Mouse (Mus musculus): ENCODE data around the gene Swi5. TPM values are rescaled to one million over a fixed set of nuclear protein-coding genes. Genes with fewer than 3 reads are reported as not detected.
"Not testable (repeated sequence)": the region's sequence is repeated elsewhere in the genome, so short reads cannot be mapped to it uniquely, and the experiment has no call there.

Swi5 gene
- total RNA-seq, 2 experiments from 2014 or later: 143 to 148 TPM

DNA sequence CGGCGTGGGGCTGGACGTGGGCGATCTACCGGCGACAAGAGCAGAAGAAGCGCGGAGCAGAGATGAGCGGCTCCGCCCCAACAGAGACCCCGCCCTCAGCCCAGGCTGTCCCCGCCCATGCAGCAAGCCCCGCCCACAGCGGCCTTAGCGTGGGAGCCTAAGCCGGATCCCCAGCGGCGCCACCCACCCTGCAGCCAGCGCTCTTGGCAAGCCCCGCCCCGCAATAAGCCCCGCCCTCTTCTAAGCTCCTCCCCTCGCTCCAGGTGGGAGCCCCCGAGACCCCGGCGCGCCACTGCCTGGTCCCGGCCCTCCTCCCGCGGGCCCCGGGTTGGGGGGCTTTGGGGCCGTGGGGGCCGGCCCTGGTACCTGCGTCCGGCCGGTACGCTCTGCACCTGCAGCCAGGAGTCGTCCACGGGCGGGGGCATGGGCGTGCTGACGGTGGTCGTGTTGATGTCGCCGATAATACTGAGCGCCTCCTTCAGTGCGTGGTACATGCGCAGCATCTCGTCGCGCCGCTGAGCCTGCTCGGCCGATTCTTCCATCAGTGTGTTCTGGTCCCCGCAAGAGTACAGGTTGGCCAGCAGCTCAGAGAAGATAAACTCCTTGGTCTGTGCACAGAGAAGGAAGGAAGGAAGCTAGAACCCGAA is 24.6 kb upstream of the Swi5 start:
- peak; percentile 62 for DNase-seq (ENCODE audit: low spot score)

DNA sequence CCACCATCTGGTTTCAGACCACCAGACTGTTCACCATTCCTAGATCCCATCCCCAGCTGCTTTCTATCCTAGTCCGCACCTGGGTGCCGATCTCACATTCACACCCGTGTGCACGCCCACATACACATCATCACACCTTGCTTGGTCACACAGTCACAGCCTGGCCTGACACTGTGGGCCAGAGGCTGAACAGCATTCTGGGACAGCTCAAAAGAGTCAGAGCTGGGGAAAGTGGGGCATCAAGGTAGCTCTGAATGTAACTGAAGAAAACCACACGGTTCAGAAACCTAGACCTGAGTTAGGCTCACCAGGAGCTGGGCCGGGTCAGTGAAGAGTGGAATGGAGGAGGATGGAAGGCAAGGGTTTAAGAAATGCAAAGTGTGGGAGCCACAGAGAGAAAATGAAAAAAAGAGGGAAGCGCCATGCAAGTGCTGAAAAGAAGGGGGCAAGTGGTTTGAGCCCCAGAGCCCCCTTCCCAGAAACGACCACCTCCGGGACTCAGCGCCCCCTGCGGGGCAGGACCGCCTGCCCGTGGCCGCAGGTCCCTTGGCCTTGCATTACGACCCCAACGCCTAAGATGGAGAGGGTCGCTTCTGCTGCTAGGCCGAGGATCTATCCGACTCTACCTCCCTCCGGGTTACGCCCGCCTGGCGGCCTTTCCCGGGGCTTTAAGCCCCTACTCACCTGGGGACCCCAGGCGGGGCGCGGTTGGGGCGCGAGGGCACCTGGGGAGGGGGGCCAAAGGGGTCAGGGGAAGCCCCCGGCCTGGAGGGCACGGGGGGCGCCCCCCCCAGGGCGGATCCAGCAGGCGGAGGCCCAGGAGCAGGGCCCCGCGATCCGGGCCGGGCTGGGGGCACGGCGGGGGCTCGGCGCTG is 23.8 kb upstream of the Swi5 start:
- DNase-seq (ENCODE audit: low spot score): no peak

- DNase-seq (ENCODE audit: low spot score): no peak
Measured at GRCm38 (mm10) chr2:32310096-32310845, 22.4 kb upstream of the Swi5 start.

DNA sequence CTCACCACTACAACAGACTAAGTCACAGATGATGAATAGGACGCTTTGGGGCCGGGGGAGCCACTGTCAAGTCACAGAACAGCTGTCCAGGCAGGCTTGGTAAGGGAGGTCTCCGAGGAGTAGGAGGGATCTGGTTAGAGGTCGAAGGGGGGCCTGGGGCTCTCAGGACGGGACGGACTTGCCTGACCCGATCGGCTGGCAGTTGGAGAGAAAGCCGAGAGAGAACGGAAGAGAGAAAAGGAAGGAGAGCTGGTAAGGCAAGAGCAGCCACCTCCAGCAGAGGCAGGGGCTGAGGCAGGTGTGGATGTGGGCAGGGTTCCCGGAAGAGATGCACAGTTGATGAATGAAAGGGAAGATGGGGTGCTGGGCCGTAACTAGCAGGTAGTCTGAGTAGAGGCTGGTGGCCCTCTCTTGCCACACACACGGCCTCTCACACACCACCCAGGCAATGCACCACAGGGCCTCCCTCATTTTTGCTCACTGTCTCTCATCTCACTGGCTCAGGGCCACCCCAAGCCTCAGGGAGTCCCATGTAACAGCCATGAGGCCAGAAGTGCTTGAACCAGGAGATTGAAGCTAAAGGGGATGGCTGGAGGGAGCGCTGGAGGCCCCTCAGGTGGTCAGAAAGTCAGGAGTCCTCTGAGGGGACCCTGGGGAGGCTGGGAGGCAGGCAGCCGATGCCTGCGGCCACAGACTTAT is 21.1 kb upstream of the Swi5 start:
- DNase-seq (ENCODE audit: low spot score): no peak

GRCm38 (mm10) chr2:32307941-32308760 is 20.3 kb upstream of the Swi5 start:
- peak; percentile 51 for DNase-seq (ENCODE audit: low spot score)

DNA sequence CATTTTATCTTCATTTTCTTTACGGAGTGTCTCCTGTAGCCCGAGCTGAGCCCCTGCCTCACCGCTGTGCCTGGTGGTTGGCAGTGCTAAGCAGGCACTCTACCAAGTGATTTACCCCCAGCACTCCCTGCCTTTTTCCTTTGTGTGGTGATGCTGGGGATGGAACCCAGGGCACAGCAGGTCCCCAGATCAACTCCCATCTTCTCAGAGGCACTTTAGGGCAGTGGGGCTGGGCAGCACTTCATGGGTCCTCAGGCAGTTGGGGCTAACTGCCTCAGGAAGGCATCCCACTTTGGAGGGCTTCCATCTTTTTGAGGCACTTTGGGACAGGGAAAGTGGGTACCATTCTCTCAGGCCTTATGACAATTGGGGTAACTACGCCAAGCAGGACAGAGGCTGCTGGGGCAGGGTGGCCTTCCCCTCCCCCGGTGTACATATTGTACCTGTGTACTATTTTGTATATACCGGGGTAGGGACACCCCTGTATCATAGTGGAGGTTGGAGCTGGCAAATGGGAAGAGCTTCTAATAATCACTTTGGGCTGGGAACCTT is 19.4 kb upstream of the Swi5 start:
- DNase-seq (ENCODE audit: low spot score): no peak

- no peak for DNase-seq (ENCODE audit: low spot score)
Measured at GRCm38 (mm10) chr2:32306176-32306575, 18.3 kb upstream of the Swi5 start.

GRCm38 (mm10) chr2:32305668-32306067 is 17.8 kb upstream of the Swi5 start:
- DNase-seq (ENCODE audit: low spot score): no peak

DNA sequence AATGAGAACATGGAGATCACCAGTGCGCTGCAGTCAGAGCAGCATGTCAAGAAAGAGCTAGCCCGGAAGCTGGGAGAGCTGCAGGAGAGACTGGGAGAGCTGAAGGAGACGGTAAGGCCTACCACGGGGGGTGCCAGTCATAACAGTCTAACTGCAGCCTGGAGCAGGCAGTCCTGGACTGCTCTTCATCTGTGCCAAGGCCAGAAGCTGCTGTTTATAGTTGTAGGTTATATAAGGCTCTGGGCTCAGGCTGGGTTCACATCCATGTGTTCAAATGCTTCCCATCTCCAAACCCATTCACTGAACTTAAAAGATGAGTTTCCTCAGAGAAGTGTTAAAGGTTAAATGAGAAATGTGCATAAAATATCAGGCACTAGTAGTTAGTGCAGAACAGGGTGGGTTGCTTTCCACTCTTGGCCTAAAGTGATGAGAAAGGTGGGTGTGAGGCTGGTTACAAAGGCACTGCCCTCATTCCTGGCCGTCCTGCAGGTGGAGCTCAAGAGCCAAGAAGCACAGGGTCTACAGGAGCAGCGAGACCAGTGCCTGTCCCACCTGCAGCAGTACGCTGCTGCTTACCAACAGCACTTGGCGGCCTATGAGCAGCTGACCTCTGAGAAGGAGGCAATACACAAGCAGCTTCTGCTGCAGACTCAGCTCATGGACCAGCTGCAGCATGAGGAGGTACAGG is 16.4 kb upstream of the Swi5 start:
- DNase-seq (ENCODE audit: low spot score): peak; percentile 61

DNA sequence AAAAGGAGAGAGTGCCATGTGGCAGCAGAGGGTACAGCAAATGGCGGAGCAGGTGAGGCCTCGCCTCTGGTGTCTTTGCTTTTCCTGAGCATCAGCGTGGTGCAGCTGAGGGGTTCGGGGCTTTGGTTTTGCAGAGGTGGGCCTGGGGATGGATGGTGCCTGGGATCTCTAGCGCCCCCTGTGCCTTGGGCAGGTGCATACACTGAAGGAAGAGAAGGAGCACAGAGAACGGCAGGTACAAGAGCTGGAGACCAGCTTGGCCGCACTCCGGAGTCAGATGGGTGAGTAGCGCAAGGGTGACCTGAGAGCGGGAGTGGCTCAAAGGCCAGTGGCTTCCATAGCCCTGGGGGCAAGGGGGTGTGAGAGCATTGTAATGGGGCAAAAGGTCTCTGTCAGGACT is 15.1 kb upstream of the Swi5 start:
- DNase-seq (ENCODE audit: low spot score): no peak

DNA sequence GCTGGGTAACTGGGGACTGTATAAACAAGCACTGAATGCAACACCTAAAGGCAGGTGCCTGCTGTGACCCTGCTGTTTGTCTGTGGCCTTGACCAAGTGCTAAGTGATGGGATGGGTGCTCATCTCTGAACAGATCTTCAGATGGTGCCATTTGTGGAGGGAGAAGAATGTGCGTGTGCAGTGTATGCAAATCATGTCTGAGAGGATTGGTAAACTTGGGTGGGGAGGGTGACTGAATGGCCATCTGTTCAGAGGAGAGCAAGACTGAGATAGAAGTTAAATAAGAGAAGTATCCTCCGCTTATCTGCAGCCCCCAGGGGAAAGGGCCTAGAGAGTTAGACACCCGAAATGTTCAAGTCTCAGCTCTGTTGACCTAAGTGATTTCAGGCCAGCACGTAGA is 11.6 kb upstream of the Swi5 start:
- no peak for DNase-seq (ENCODE audit: low spot score)

DNA sequence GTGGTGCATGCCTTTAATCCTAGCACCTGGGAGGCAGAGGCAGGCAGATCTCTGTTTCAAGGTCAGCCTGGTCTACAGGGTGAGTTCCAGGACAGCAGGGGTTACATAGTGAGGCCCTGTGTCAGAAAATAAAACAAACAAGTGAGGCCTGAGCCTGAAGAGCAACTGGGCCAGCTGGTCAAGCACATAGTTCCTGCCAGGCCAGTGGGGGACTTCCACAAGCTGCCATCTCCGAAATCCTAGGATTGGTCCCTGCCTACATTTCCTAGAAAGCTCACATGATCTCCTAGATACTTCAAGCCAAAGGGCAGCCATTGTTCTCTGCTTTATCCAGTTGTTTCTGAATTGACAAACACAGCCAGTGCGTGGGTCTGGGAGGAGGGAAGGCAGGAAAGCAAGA is 8.0 kb upstream of the Swi5 start:
- DNase-seq (ENCODE audit: low spot score): not testable (repeated sequence)

DNA sequence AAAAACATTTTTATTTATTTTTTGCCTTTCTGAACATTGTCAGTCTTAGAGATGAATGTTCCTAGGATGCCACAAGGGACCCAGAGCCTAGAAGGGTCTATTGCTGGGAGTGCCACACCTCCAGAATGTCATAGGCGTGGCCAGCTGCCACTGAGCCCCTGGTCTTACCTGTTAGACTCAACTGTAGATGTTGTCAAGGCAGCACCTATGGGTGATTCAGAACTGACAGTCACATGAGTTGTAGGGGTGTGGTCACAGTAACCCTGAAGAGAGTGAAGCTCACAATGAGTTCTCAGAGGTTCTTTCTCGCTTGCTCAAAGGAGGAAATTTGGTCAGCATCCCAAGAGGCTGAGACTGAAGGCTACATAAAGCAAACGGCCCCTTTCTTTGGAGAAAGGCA is 7.4 kb upstream of the Swi5 start:
- DNase-seq (ENCODE audit: low spot score): no peak

GRCm38 (mm10) chr2:32294348-32294747 is 6.5 kb upstream of the Swi5 start:
- peak; percentile 91 for DNase-seq (ENCODE audit: low spot score)

DNA sequence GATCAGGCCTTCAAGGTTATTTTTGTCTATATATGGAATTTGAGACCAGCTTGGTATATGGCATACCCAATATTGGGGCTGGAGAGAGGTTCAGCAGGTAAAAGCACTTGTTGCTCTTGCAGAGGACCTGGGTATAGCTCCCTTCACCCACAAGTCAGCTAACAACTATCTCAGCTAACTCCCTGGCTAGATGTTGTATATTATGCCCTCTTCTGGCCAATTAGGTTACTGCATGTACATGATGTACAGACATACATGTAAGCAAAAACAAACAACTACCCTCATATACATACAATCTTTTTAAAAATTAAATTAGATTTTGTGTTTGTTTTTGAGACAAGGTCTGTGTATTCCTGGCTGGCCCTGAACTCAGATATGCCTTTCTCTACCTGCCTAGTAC is 1.7 kb upstream of the Swi5 start:
- no peak for DNase-seq (ENCODE audit: low spot score)

- no peak for DNase-seq (ENCODE audit: low spot score)
Measured at GRCm38 (mm10) chr2:32288371-32288931, 576 bp upstream of the Swi5 start.

DNA sequence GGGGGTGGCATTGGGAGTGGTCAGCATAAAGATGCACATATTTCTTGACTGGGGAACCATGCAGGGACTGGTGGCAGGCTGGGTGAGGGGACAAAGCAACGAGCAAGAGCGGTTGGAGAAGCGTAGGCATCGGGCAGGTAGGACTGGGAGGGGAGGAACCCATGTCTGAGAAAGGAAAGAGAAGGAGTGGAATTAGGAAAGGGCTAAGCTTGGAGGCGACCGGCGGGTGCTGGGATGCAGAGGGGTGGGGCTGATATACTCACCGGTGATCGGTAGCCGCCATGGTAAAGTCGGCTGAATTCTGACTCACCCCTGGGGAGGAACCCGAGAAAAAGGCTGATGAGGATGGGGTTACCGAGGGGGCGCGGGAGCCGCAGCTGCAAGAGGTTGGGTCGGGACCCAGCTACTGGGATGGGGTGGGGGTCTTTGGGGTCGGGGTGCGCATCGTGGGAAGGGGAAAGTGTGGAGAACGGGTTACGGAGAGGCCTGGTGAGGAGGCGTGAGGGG is 488 bp downstream of the Swi5 start, which contains the start of gene Golga2:
TSS of gene Golga2 (plus strand) at position 51 of the 507 bp plus-strand sequence.
- DNase-seq (ENCODE audit: low spot score): no peak

- no peak for DNase-seq (ENCODE audit: low spot score)
Measured at GRCm38 (mm10) chr2:32283986-32284385, 3.9 kb downstream of the Swi5 start.

GRCm38 (mm10) chr2:32282727-32283126 is 5.1 kb downstream of the Swi5 start:
- peak; percentile 72 for DNase-seq (ENCODE audit: low spot score)
